Mouse (Mus musculus) lung, postnatal 0 days (tissue): ENCODE measurements at regions not wholly inside any gene's neighbourhood (a gene's known extent, or its start where the extent isn't known, plus 50 kb on each side); places are given as distances from the start of the nearest gene placed in this dataset.
"Not testable (repeated sequence)": the region's sequence is repeated elsewhere in the genome, so short reads cannot be mapped to it uniquely, and the experiment has no call there.

Source experiments
- ATAC-seq: fragments of 200-750 bp; cut with Nextera tagmentation; 2 replicates; pipeline ENCODE4 v1.8.0; 2017; ENCODE audit warnings: moderate library complexity
- DNase-seq: peaks from one replicate; pipeline ENCODE4 v3.0.0-alpha.2; 2016; ENCODE audit warnings: low spot score
- H3K27ac ChIP-seq: fragments of 300-500 bp; sonication (generic); 2 replicates; pipeline ENCODE4 v1.5.1; 2014; ENCODE audit warnings: antibody characterized with exemption, mild to moderate bottlenecking, low read length, mixed read lengths
- H3K27me3 ChIP-seq: fragments of 300-500 bp; sonication (generic); replicated peaks from 2 replicates; pipeline ENCODE4 v1.6.1; 2014; ENCODE audit warnings: low read length, mixed read lengths; ENCODE audit not compliant: insufficient read depth
- H3K36me3 ChIP-seq: fragments of 300-500 bp; sonication (generic); 2 replicates; pipeline ENCODE4 v1.6.1; 2014; ENCODE audit warnings: low read length, mixed read lengths; ENCODE audit not compliant: insufficient read depth
- H3K4me1 ChIP-seq: fragments of 300-500 bp; sonication (generic); 2 replicates; pipeline ENCODE4 v1.6.1; 2014; ENCODE audit warnings: antibody characterized with exemption, low read depth, low read length, mixed read lengths; ENCODE audit not compliant: insufficient read depth
- H3K4me2 ChIP-seq: fragments of 300-500 bp; sonication (generic); replicated peaks from 2 replicates; pipeline ENCODE4 v1.6.1; 2014; ENCODE audit warnings: low read depth, mild to moderate bottlenecking, low read length, moderate library complexity, mixed read lengths
- H3K4me3 ChIP-seq: fragments of 300-500 bp; sonication (generic); 2 replicates; pipeline ENCODE4 v1.5.1; 2014; ENCODE audit warnings: low read depth, low read length
- H3K9ac ChIP-seq: fragments of 300-500 bp; sonication (generic); replicated peaks from 2 replicates; pipeline ENCODE4 v1.6.1; 2014; ENCODE audit warnings: low read depth, mild to moderate bottlenecking
- H3K9me3 ChIP-seq: fragments of 300-500 bp; sonication (generic); 2 replicates; pipeline ENCODE4 v1.6.1; 2016; ENCODE audit warnings: low read length, mixed read lengths
- CTCF ChIP-seq: IDR thresholded peaks from 2 replicates; pipeline ENCODE4 v1.5.1; 2016; ENCODE audit warnings: antibody characterized with exemption, mild to moderate bottlenecking
- EP300 ChIP-seq: IDR thresholded peaks from 2 replicates; pipeline ENCODE4 v1.6.1; 2016; ENCODE audit warnings: antibody characterized with exemption, mild to moderate bottlenecking, control low read depth
- WGBS: fragments of 180-500 bp; shearing (Covaris S2); extraction: QIAGEN DNeasy Blood & Tissue Kit; methylation state at CpG from one replicate; pipeline ENCODE4 v1.1.7; 2014; 5-methylcytosine and 5-hydroxymethylcytosine counted together

DNA sequence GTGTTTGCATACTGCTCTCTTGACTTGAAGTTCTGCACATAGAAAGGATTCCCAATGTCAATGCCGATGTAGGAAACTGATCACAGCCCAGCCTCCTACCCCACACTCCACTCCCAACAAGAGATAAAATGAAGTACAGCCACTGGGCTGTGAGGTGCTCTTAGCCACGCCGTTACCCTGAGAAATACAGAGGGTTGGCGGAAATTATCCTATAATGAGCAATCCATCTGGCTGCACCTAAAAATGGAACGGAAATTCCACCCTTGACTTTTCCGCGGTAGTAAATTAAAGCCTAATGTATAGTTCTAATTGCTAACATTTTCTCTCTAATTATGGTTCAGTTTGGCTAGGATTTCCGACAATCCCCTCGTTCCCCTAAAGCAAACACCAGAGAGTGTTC, 97.2 kb upstream of the Otx2 start:
- Histone ChIP-seq H3K4me2 (no peak overlapping the region), H3K4me1 (no peaks in the 10 kb centered on the region), H3K4me3 (no peak overlapping the region), H3K27me3 (no peaks in the 10 kb centered on the region), H3K9ac (no peak overlapping the region), H3K9me3 (no peaks in the 10 kb centered on the region), H3K27ac (no peak overlapping the region), H3K36me3 (no peaks in the 10 kb centered on the region)
- 52% methylated on average over 9 of the region's 9 CpGs for WGBS
- DNase-seq (no peak), ATAC-seq (no peak)
- no peak for TF ChIP-seq EP300
- TF ChIP-seq CTCF, result no peak

DNA sequence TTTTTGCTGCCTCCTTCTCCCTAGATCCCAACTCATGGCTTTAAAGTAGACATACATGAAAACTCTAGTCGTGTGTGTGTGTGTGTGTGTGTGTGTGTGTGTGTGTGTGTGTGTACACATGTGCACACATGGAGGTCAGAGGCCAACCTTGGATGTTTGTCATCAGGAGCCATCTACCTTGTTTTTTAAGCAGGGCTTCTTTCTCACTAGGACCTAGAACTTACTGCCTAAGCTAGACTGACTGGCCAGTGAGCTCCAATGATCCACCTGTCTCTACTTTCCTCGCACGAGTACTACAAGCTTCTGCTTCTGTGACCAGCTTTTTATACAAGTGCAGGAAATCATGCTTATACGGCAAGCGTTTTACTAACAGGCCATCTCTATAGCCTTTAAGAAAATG, 89.1 kb upstream of the Otx2 start:
- H3K27me3 ChIP-seq, result no peaks in the 10 kb centered on the region
- no peak overlapping the region for H3K4me3 ChIP-seq
- no peak for TF ChIP-seq CTCF
- TF ChIP-seq EP300, result no peak
- no peak overlapping the region for H3K9ac ChIP-seq
- ATAC-seq (no peak), DNase-seq (no peak)
- no peaks in the 10 kb centered on the region for H3K4me1 ChIP-seq
- 85% methylated on average over 5 of the region's 5 CpGs for WGBS
- H3K4me2 ChIP-seq, result no peak overlapping the region
- no peaks in the 10 kb centered on the region for H3K36me3 ChIP-seq
- no peaks in the 10 kb centered on the region for H3K9me3 ChIP-seq
- H3K27ac ChIP-seq, result no peak overlapping the region

DNA sequence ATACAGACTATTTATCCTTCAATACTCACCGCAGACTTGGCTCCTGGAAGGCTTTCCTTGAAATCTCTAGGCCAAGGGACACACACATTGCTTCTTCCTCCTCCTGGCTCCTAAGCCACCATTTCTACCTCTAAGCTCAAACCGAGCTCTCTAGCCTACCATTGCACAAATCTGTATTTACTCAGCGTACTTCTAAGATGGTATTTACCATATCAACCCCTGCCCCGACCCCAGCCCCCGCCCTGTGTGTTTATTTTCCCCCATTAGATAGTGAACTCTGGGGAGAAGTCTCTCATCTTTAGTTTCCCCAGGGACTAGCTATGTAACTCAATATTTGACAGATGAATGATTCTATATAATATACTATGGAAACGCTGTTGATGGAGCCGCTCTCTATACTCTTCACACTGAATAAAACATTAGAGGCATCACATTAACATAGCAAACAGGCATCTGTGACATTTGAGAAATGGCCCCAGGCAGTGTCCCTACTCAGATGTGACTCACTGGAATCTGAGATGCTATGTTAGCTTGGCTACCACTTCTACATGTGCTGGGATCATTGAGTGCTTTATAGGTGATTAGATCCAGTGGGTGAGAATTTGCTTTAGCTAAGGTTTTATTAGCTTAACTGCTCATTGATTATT, 87.5 kb upstream of the Otx2 start:
- Histone ChIP-seq H3K4me3 (no peak overlapping the region), H3K36me3 (no peaks in the 10 kb centered on the region), H3K4me2 (no peak overlapping the region), H3K27ac (no peak overlapping the region), H3K4me1 (no peaks in the 10 kb centered on the region), H3K9me3 (no peaks in the 10 kb centered on the region), H3K9ac (no peak overlapping the region), H3K27me3 (no peaks in the 10 kb centered on the region)
- WGBS, result 57% methylated on average over 7 of the region's 7 CpGs
- ATAC-seq (no peak), DNase-seq (no peak)
- no peak for TF ChIP-seq EP300
- TF ChIP-seq CTCF, result no peak

DNA sequence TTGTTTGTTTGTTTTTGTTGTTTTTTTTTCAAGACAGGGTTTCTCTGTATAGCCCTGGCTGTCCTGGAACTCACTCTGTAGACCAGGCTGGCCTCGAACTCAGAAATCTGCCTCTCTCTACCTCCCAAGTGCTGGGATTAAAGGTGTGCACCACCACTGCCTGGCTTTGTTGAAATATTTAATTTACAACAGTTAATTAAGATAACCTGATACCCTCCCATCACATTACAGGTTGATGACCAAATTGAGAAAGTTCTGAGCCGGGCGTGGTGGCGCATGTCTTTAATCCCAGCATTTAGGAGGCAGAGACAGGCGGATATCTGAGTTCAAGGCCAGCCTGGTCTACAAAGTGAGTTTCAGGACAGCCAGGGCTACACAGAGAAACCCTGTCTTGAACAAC, 81.5 kb upstream of the Otx2 start:
- not testable (repeated sequence) for H3K4me1 ChIP-seq, ATAC-seq, DNase-seq, H3K27ac ChIP-seq, H3K9ac ChIP-seq, H3K4me2 ChIP-seq, H3K4me3 ChIP-seq, H3K36me3 ChIP-seq, H3K9me3 ChIP-seq, H3K27me3 ChIP-seq
- WGBS, result 90% methylated on average over 5 of the region's 5 CpGs

DNA sequence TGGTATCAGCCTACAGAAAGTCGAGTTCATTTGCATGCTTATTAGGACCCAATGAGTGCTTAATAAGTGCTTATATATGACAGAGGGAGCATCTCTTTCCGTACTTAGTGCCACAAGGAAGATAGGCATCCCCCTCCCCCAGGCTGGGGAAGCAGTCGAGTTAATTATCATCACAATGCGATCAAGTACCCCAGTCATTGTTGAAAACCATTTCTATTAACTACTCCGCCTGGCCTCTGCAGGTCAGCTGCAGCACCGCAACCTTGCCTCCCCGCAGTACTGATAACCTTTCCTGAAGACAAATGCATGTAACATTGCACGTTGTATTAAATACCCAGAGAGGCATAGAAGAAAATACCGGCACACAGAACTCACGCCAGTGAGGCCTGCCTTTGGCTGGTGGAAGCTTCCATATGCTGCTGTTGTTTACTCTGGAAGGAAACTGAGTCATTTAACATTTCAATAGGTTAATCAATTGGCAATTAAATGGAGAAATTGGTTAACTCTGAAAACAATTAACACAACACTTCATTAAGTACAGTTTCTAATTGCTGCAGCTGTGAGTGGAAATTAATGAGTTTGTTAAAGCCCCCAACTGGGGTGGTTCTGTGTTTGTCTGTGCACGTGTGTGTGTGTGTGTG, 80.6 kb upstream of the Otx2 start:
- Histone ChIP-seq H3K4me3 (no peak overlapping the region), H3K4me1 (no peaks in the 10 kb centered on the region), H3K9ac (no peak overlapping the region), H3K4me2 (no peak overlapping the region), H3K27ac (no peak overlapping the region), H3K36me3 (no peaks in the 10 kb centered on the region), H3K27me3 (no peaks in the 10 kb centered on the region), H3K9me3 (no peaks in the 10 kb centered on the region)
- WGBS, result 28% methylated on average over 11 of the region's 11 CpGs
- no peak for DNase-seq
- TF ChIP-seq EP300, result no peak
- no peak for TF ChIP-seq CTCF
- no peak for ATAC-seq

DNA sequence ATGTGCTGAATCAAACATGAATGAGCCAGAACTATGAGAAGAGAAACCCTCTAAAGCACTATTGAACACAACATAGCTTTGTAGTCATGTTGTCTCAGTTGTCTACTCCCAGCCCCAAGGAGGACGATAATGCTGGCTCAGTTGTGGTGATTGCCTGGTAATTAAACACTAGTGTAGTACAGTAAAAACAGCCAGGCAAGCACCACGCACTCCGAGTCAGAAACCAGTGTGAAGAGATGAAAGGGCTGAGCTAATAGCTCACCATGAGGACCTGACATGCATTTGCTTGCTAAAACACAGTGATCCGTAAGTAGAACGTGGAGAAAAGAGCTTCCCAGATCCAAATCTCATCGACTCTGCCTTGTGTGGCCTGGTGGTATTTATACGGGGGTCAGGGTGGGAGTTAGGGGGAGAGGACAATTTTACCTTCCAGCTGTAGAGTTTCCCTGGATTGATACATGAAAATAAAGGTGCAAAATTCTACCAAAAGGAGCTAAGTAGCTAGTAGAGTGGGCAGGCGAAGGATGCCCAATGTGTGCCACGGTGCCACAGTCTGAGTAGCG, 80.0 kb upstream of the Otx2 start:
- H3K9me3 ChIP-seq, result no peaks in the 10 kb centered on the region
- TF ChIP-seq CTCF, result no peak
- no peak for TF ChIP-seq EP300
- no peak overlapping the region for H3K4me3 ChIP-seq
- ATAC-seq (no peak), DNase-seq (no peak)
- WGBS, result 46% methylated on average over 10 of the region's 10 CpGs
- H3K27me3 ChIP-seq, result no peaks in the 10 kb centered on the region
- H3K4me1 ChIP-seq, result no peaks in the 10 kb centered on the region
- no peak overlapping the region for H3K9ac ChIP-seq
- no peaks in the 10 kb centered on the region for H3K36me3 ChIP-seq
- H3K4me2 ChIP-seq, result no peak overlapping the region
- no peak overlapping the region for H3K27ac ChIP-seq
